In the genomic region with DNA sequence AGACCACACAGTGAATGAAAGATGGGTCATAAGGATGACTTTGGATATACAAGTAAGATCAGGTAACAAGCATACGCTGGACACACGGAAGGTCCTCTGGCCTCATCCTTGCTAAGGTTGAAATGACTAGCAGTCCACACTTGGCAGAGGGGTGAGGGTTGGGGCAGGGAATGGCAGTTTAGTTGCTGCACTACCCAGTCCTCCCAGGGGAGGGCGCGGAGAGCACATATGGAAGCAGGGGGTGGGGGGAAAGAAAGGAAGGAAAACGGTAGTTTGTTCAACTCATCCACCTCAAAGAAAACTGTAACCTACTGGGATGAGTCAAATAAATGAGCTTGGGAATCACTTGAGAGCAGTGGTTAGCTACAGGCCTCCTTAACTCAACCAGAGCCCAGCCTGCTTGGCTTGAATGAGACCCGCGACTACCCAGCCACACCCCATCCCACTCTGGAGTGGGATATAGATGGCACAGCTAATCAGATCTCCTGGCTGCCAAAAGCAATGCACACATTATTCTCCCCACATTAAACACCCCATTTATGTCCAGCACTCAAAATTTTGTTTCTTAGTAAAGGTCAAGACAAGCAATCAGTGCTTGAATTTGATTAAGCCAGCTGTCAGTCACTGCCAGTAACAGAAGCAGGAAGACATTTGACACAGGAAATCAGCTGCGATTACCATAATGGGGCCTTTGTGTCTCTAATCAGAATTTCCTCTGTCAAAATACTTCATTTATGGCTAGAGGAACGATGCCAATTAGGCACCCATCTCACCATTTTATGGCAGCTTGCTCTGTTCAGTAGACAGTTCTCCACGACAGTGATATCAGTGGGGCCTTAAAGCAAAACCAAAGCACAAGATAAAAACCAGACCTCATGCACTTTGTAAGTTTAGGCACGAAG, we compare ENCODE assay signal across 7 mouse cellular contexts. TPM values are rescaled to one million over a fixed set of nuclear protein-coding genes. Genes with fewer than 3 reads are reported as not detected.
DNase-seq lines count a peak whose midpoint lies in the region; ATAC-seq and TF ChIP-seq lines count a peak whose summit lies in the region.

No protein-coding gene starts in this region.

- H3K4me3 ChIP-seq in liver, adult 2 months (ENCODE audit: insufficient read depth, low read depth, low read length): no peak overlapping the region
- H3K4me3 ChIP-seq in liver, embryonic 12.5 days: no peak overlapping the region
- no peak overlapping the region for H3K4me3 ChIP-seq in lung, postnatal 0 days (ENCODE audit: low read depth, low read length)
- H3K4me3 ChIP-seq in testis, adult 2 months (ENCODE audit: control insufficient read depth, low read depth, low read length): peak overlapping the region; percentile 14; the same call in 1 of the 2 replicates

- POLR2A ChIA-PET in Patski (lab: Charles Lee): no interaction called here

- no peaks in the 10 kb centered on the region; the same call in 1 of the 2 replicates for H3K27me3 ChIP-seq in liver, adult 2 months (ENCODE audit: control insufficient read depth, insufficient read depth, low read length)
- peaks cover 22% of the 10 kb centered on the region; the same call in 1 of the 2 replicates for H3K27me3 ChIP-seq in liver, embryonic 12.5 days (replicated peaks)
- peaks cover 17% of the 10 kb centered on the region for H3K27me3 ChIP-seq in Patski
- no peaks in the 10 kb centered on the region for H3K27me3 ChIP-seq in lung, postnatal 0 days (replicated peaks; ENCODE audit: insufficient read depth, low read length)
- no peaks in the 10 kb centered on the region for H3K27me3 ChIP-seq in testis, adult 2 months (ENCODE audit: control insufficient read depth, insufficient read depth, low read length)

- no peak overlapping the region for H3K27ac ChIP-seq in liver, adult 2 months (replicated peaks; ENCODE audit: insufficient read depth, low read depth, low read length)
- H3K27ac ChIP-seq in liver, embryonic 12.5 days: no peak overlapping the region
- no peak overlapping the region for H3K27ac ChIP-seq in lung, postnatal 0 days (ENCODE audit: low read length)
- no peak overlapping the region for H3K27ac ChIP-seq in testis, adult 2 months (ENCODE audit: control insufficient read depth, insufficient read depth, low read depth, low read length)

- no peaks in the 10 kb centered on the region for H3K9me3 ChIP-seq in liver, embryonic 12.5 days (replicated peaks)
- H3K9me3 ChIP-seq in lung, postnatal 0 days (ENCODE audit: low read length): no peaks in the 10 kb centered on the region

- no peaks in the 10 kb centered on the region for H3K36me3 ChIP-seq in liver, adult 2 months (ENCODE audit: control insufficient read depth, insufficient read depth, low read length)
- H3K36me3 ChIP-seq in liver, embryonic 12.5 days: no peaks in the 10 kb centered on the region
- H3K36me3 ChIP-seq in lung, postnatal 0 days (ENCODE audit: insufficient read depth, low read length): no peaks in the 10 kb centered on the region
- H3K36me3 ChIP-seq in testis, adult 2 months (ENCODE audit: control insufficient read depth, insufficient read depth, low read length): no peaks in the 10 kb centered on the region

- DNase-seq in liver, adult 2 months (ENCODE audit: extremely low read depth, low read depth, low spot score): no peak
- no peak for DNase-seq in Patski (ENCODE audit: low read depth, low spot score)
- DNase-seq in cerebellum, postnatal 36 days: peak; percentile 31 to 36
- DNase-seq in gastrocnemius, postnatal 25 days: peak; percentile 14
- peak; percentile 55 for DNase-seq in lung, postnatal 0 days (ENCODE audit: low spot score)

- H3K9ac ChIP-seq in liver, adult 2 months (ENCODE audit: low read depth, low read length): no peak overlapping the region
- no peak overlapping the region for H3K9ac ChIP-seq in liver, embryonic 12.5 days
- H3K9ac ChIP-seq in lung, postnatal 0 days (replicated peaks; ENCODE audit: low read depth): no peak overlapping the region

- no peak overlapping the region for H3K4me2 ChIP-seq in liver, embryonic 12.5 days
- H3K4me2 ChIP-seq in lung, postnatal 0 days (replicated peaks; ENCODE audit: low read depth, low read length): no peak overlapping the region

- no peak for TF ChIP-seq POLR2A in liver, adult 2 months (IDR thresholded peaks at IDR 0.05; ENCODE audit: extremely low read depth, insufficient read depth, low read length)
- TF ChIP-seq POLR2A in testis, adult 2 months (IDR thresholded peaks at IDR 0.05; ENCODE audit: control insufficient read depth, low read depth, low read length): no peak

- 68% methylated on average over 11 of the region's 11 CpGs for WGBS in liver, adult 2 months
- WGBS in liver, embryonic 12.5 days (ENCODE audit: insufficient replicate concordance): 42% methylated on average over 11 of the region's 11 CpGs
- 50% methylated on average over 11 of the region's 11 CpGs for WGBS in lung, postnatal 0 days

- H3K4me1 ChIP-seq in liver, adult 2 months (ENCODE audit: control insufficient read depth, insufficient read depth, low read length): no peaks in the 10 kb centered on the region
- 0 out of 2 replicates have a peak, but pooled peaks cover 6% of the 10 kb centered on the region for H3K4me1 ChIP-seq in liver, embryonic 12.5 days
- H3K4me1 ChIP-seq in lung, postnatal 0 days (ENCODE audit: insufficient read depth, low read depth, low read length): no peaks in the 10 kb centered on the region
- H3K4me1 ChIP-seq in testis, adult 2 months (ENCODE audit: control insufficient read depth, insufficient read depth, low read length): peaks cover 2% of the 10 kb centered on the region

- TF ChIP-seq CTCF in liver, adult 2 months (IDR thresholded peaks at IDR 0.05; ENCODE audit: low read depth, low read length): peak; percentile 63
- peak; percentile 59 for TF ChIP-seq CTCF in Patski (IDR thresholded peaks at IDR 0.05)
- peak; percentile 85 for TF ChIP-seq CTCF in lung, postnatal 0 days (IDR thresholded peaks at IDR 0.05)
- TF ChIP-seq CTCF in testis, adult 2 months (IDR thresholded peaks at IDR 0.05; ENCODE audit: control insufficient read depth, insufficient read depth, insufficient replicate concordance, low read depth, low read length): peak; percentile 75; the same call in 1 of the 2 replicates

- CTCF ChIA-PET in Patski (lab: Charles Lee): interaction anchor here (1.0 kb wide), 2 partner anchors 15 to 56 kb away, joined by 4 to 5 read pairs; no protein-coding TSS in a partner anchor

- in situ Hi-C loops in Patski (cut with MboI; ENCODE audit: low pct_unique_long_range_greater_than_20kb): no loop called here

- no peak for ATAC-seq in liver, embryonic 12.5 days
- ATAC-seq in Patski: no peak
- ATAC-seq in lung, postnatal 0 days: peak; percentile 54; the same call in 1 of the 2 replicates

- TF ChIP-seq EP300 in lung, postnatal 0 days (IDR thresholded peaks at IDR 0.05): no peak

- H3K79me2 ChIP-seq in liver, adult 2 months (ENCODE audit: control insufficient read depth, insufficient read depth, low read length): no peaks in the 10 kb centered on the region

RNA-seq across cellular contexts. Expression of gene Prokr1, which starts 24.5 kb away (rescaled TPM):
- total RNA-seq in liver, adult 2 months (2014; rRNA removed): 0.07 and 0.09 TPM in 2 replicates
- 0.04 and 0.07 TPM in 2 replicates for polyA plus RNA-seq in liver, adult 2 months (2012; rRNA removed)
- 4.3 and 4.8 TPM in 2 replicates for polyA plus RNA-seq in liver, embryonic 12.5 days (2016; fragmentation: Nextera tagmentation; extraction: Ambion mirVana)
- polyA plus RNA-seq in Patski (2021): 0.28 TPM
- 1 to 10 TPM; 2.1 to 2.3 TPM for total RNA-seq in gastrocnemius, postnatal 25 days (2021)
- 0.41 and 0.52 TPM in 2 replicates for polyA plus RNA-seq in lung, postnatal 0 days (2015; fragmentation: Nextera tagmentation; extraction: Ambion mirVana)
- 0.77 and 0.98 TPM in 2 replicates for polyA plus RNA-seq in testis, adult 2 months (2012; rRNA removed)

RNA-seq across cellular contexts. Expression of gene Aplf, which starts 56.9 kb away (rescaled TPM):
- total RNA-seq in liver, adult 2 months (2014; rRNA removed): 3.4 and 3.7 TPM in 2 replicates
- polyA plus RNA-seq in liver, adult 2 months (2012; rRNA removed): 1.2 and 1.4 TPM in 2 replicates
- polyA plus RNA-seq in liver, embryonic 12.5 days (2016; fragmentation: Nextera tagmentation; extraction: Ambion mirVana): 18.9 and 19.0 TPM in 2 replicates
- 12.1 TPM for polyA plus RNA-seq in Patski (2021)
- total RNA-seq in gastrocnemius, postnatal 25 days (2021): 1 to 10 TPM; 2.7 to 3.3 TPM
- 8.7 and 10.0 TPM in 2 replicates for polyA plus RNA-seq in lung, postnatal 0 days (2015; fragmentation: Nextera tagmentation; extraction: Ambion mirVana)
- polyA plus RNA-seq in testis, adult 2 months (2012; rRNA removed): 3.3 and 3.8 TPM in 2 replicates

Comparison
In these comparisons a context has a peak if more than half of its experiments do, and no peak if none do; other contexts are left out.
1. DNase-seq: peak in cerebellum, postnatal 36 days (2 of 2), gastrocnemius, postnatal 25 days (single experiment) and lung, postnatal 0 days (single experiment); none in liver, adult 2 months (single experiment) and Patski (single experiment).
2. Peak in every context shown above with its lines, with median percentiles within 50 percentile points of each other: CTCF ChIP-seq.